Mouse (Mus musculus) testis, adult 2 months (tissue): ENCODE results near the gene Zfp974.

ENCODE experiments used
- CTCF ChIP-seq: fragments of 200-500 bp; IDR thresholded peaks from 2 replicates; pipeline ENCODE4 v1.5.1; 2012; ENCODE audit warnings: low read depth, mild to moderate bottlenecking, inconsistent platforms, low read length, moderate library complexity; ENCODE audit not compliant: control insufficient read depth, insufficient read depth, insufficient replicate concordance
- POLR2A ChIP-seq: fragments of 200-500 bp; IDR thresholded peaks from 2 replicates; pipeline ENCODE4 v1.6.1; 2012; ENCODE audit warnings: low read depth, mild to moderate bottlenecking, inconsistent platforms, low read length, moderate library complexity; ENCODE audit not compliant: control insufficient read depth

DNA sequence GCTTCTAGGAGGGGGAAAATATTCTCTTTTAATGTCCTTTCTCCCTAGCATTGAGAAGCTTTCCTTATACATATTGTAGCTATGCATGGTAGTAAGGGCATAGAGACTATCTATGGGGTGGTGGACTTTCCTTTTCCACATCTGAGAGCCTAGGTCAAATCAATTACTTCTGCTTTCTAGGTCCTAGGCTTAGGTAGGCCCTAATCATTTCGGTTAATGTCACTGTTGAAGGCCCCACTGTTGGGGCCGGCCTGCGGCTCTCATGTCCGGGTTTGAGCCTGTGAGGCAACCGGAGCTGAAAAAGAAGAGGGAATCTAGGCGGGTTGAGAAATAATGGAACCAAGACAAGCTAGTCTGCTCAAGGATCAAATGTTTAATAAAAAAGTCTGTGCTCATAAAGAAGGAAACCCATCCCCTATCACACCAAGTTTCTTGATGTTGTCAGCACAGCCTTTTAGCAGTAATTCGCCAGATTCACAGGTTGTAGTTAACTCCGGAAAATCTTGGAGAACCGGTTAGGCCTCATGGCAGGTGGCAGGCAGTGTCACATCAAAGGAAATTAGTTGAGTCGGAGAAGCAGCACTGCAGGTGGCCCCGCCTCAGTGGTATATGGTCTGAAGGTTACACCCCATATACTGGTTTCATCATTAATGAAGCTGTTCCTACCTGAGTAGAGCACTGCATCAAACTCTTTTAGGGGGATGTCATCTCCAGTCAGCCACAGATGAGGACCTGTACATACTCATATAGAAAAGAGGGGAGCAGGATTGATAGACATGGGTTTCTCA is 24.0 kb downstream of the Zfp974 start:
- TF ChIP-seq POLR2A (no peak), CTCF (no peak)
